Mouse (Mus musculus) cerebellum, adult 8-10 months (tissue): ENCODE results near the gene C330007P06Rik.
A peak's percentile ranks its signal among the peaks of the same experiment; 100 is the strongest.
"Not testable (repeated sequence)": the region's sequence is repeated elsewhere in the genome, so short reads cannot be mapped to it uniquely, and the experiment has no call there.

Experiments
- DNase-seq: peaks from one replicate; pipeline ENCODE4 v3.0.0; 2022

C330007P06Rik gene

DNA sequence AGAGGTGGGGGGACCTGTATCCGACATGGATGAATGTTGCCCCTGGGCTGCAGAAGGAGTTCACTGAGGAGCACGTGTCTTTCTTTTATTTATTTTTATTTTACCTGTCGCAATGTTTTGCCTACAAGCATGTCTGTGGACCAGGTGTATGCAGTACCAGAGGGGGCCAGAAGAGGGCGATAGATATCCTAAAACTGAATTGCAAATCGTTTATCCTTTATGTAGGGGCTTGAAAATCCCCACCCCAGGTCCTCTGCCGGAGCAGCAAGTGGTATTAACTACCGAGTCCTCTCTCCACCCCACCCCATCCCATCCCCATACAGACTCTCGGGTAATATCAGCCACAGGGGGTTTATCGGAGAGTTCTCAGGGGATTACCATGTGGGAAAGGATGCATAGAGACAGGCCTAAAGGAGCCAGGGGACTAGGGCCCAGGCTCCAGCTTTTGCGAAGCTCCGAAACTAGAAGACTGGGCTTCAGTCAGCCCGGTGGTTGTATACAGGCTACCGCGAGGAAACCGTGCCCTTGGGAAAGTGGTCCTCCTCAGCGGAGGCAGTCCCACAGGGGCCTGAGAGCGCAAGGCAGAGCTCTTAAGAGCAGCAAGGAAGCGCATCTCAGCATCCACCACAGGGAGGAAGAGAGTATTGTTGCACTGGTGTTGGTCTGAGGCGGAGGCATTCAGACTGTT is 40.4 kb downstream of the C330007P06Rik start:
- DNase-seq, result peak; percentile 71

GRCm38 (mm10) chrX:36831632-36832031 is 42.3 kb downstream of the C330007P06Rik start:
- DNase-seq, result no peak

GRCm38 (mm10) chrX:36830271-36830670 is 43.6 kb downstream of the C330007P06Rik start:
- peak; percentile 14 for DNase-seq

DNA sequence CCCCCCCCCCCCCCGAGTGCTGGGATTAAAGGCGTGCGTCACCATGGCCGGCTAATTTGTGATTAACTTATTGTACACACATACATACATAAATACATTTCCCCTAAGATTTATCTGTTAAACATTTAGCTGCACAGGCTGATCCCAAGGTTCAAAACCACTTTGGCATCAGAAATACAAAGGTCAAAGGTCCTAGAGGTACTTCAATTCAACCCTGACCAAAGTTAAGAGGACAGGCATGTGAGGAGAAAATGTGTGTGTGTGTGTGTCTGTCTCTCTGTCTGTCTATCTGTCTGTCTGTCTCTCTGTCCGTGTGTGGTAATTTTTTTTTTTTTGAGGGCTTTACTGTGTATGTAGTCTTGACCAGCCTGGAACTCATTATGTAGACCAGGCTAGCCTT is 47.0 kb downstream of the C330007P06Rik start:
- DNase-seq, result no peak

DNA sequence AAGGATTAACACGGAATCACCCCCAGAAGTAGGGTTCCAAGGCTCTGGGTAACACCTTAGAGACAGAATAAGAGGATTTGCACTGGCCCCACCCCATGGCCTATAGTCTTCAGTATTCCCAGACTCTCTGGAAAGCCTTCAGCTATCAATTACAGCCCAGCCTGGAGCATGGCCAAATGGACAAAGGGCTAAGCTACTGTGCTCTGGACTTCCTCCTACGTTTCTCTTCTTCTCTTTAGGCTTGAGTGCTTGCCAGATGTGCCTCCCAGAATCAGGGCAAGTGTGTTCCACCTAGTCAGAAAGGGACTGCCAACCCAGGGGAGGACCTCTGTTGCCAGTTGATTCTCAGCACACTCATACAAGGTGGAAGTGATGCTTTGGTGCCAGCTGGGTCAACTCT is 48.9 kb downstream of the C330007P06Rik start:
- no peak for DNase-seq

GRCm38 (mm10) chrX:36823932-36824711 is 49.8 kb downstream of the C330007P06Rik start:
- no peak for DNase-seq

DNA sequence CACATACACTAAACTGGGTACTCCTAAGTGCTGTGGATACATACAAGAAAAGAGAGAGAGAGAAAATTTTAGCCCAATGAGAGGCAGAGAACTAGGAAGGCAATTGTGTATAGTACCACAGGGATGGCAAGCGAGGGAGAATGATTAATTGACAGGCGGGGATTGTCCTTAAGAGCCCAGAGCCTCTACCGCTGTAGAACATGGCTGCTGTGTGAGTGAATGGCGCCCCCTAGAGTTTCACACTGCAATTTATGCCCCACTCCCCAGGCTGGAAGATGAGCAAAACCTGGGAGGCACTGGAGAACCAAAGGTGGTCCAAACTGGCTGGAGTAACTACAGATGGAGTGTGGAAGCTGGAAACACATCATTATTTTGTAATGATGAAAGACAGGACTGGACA is 53.7 kb downstream of the C330007P06Rik start:
- no peak for DNase-seq

- no peak for DNase-seq
These were observed 54.3 kb downstream of the C330007P06Rik start for GRCm38 (mm10) chrX:36819575-36819974.

GRCm38 (mm10) chrX:36816953-36817441 is 56.9 kb downstream of the C330007P06Rik start:
- DNase-seq, result no peak

GRCm38 (mm10) chrX:36816368-36816899 is 57.5 kb downstream of the C330007P06Rik start:
- no peak for DNase-seq

DNA sequence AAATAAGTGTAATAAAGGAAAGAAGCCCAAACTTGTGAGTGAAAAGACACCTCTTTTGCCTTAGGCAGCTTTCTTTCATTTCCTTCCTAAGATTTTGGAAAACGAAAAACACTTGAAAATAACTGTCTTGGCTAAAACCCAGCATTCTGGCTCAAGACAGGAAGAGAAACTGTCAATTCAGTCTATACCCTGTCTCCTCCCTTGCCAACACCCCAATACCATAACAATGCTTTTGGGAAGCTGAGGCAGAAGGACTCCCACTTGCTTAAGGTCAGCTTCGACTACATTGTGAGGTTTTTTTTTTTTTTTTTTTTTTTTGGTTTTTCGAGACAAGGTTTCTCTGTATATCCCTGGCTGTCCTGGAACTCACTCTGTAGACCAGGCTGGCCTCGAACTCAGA is 58.5 kb downstream of the C330007P06Rik start:
- no peak for DNase-seq

- no peak for DNase-seq
These were observed 58.9 kb downstream of the C330007P06Rik start for GRCm38 (mm10) chrX:36815022-36815421.

DNA sequence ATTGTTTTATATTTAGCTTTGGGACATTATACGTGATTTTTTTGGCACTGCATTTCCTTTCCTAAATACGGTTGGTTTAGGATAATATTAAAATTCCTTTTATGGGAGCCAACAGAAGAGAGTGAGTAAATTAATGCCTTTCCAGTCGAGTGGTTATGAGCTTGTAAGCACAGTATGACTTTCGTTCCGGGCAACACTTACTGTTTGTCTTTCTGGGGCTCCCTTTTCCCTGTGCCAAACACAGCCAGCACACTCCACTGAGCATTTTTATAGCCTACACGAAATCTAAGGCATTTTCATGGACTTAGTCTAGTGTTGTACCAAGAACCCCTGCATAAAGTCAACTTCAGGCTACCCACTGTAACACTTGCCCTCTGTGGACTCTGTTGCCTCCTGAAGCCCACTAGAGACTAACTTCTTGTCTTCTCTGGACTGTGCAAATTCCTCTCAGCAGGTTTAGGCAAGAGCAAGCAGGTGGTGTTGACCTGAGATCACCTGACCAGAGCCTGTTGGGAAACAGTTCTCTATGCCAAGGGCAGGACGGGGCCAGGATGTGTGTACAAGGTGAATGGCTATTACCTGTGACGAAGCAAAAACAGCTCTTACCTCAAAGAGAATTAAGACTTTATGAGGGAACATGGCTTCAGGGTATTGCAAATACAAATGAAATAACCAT is 59.6 kb downstream of the C330007P06Rik start:
- DNase-seq, result no peak

DNA sequence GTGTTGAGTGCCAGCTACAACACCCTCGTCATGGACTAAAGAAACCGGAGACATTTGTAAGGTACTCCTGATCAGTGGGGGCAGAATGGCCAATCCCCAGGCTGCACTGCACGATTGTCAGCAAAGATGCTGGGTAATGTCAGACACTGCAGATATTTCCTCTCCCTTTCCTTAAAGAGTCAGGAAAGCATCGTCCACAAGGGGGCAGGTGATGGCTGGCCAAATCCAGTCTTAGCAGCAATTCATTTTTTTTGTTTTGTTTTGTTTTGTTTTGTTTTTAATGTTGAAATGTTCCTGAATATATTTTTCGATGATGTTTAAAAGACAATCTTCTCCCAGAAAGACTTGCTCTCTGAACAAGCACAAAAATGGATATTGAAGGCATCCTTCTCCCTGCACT is 62.5 kb downstream of the C330007P06Rik start:
- DNase-seq, result no peak

DNA sequence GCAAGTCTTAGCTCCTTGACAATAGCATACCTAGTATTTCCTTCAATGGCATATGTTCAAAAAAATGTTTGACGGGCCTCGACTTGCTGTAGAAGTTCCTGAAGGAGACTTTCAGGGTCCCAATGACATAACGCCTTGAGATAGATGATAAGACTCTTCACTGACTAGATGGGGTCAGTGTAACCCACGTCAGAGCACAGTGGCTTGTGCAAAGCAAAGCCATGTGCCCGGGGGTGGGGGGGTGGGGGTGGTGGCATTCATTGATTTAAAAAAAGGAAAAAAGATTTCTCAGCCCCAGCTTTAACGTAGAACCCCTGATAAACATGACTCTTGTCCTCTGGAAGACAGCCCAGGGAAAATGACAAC is 65.6 kb downstream of the C330007P06Rik start:
- no peak for DNase-seq

DNA sequence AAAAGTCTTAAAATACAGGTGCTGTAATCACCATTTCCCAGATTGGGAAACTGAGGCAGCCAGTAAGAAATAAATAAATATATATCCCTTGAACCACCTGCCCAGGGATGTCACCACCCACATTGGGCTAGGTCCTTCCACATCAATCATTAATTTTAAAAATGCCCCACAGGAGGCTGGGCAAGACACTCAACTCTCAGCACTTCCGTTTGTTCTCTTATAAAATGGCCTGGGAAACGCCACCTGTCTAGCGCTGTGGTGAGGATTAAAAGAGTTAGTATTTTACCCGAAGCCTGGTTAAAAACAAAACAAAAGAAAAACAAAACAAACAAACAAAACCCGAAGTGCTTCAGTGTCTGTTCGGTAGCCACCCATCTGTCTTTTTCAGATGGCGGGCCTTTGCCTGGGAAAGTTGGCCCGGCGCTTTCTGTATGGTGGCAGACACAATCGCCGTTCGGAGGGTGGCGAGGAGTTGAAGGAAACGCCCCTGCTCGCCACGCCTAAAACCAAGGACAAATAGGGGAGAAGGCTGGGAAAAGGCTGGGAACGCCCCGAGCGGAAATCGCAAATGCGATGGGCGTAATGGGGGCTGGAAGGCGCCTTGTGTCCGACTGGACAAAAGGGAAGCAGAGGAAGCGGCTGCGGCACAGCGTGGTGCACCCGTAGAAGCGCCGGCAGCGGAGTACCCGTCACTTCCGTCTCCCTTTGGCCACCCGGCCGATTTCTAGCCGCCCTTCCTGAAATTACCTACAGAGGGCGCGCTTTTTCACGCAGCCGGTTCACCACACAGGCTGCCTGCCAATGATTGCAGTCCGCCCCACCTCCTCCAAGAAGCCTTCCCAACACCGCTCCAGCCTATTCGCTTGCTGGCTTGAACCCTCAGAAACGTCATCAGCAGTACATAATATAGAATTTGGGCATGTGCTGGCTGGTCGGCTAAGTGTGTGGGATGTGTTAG is 66.3 kb downstream of the C330007P06Rik start:
- peak; percentile 86 for DNase-seq

- no peak for DNase-seq
These were observed 68.3 kb downstream of the C330007P06Rik start for GRCm38 (mm10) chrX:36805466-36806235.

DNA sequence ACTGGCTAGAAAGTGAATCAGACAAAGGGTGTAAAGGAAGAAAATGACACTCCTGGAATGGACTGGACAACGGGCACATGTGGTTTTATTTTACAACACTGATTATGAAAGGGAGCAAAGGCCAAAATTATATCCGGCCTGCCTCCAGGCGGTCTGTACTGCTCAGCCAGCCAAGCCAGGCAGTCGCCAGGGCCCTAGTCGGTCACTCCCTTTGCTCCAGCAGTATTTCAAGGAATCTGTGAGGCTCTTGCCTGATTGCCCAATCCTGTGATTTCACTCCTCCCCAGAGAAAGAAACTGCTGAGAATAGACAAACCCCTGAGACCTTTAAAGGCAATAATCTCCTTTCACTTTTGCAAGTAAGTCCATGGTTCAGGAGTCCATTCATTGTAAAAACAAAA is 69.7 kb downstream of the C330007P06Rik start:
- DNase-seq, result no peak

DNA sequence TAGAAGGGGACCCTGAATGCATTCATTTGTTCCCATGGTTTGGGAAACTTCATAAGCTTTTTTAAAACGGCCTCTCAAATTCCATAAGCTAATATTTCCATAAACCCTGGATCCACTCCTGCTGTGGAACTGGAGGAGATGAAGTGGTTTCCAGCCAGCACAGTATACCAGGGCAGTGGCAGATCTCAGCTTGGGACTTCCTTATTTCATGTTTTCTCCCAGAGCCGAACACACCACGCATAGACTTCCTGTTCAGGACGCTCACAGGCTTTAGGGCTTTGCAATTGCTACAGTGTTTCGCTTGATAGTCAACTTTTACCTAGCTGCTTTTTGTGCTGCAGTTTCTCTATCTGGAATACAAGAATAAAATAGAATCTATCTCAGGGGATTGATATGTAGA is 70.7 kb downstream of the C330007P06Rik start:
- DNase-seq, result no peak

GRCm38 (mm10) chrX:36799131-36799879 is 74.6 kb downstream of the C330007P06Rik start:
- no peak for DNase-seq

GRCm38 (mm10) chrX:36796734-36797133 is 77.2 kb downstream of the C330007P06Rik start:
- DNase-seq, result not testable (repeated sequence)
